Mouse (Mus musculus): Measurements from ENCODE around the gene Arf3. TPM values are rescaled to one million over a fixed set of nuclear protein-coding genes. Genes with fewer than 3 reads are reported as not detected.

The Arf3 gene
- total RNA-seq, 2 experiments from 2014 or later: 767 to 776 TPM

DNA sequence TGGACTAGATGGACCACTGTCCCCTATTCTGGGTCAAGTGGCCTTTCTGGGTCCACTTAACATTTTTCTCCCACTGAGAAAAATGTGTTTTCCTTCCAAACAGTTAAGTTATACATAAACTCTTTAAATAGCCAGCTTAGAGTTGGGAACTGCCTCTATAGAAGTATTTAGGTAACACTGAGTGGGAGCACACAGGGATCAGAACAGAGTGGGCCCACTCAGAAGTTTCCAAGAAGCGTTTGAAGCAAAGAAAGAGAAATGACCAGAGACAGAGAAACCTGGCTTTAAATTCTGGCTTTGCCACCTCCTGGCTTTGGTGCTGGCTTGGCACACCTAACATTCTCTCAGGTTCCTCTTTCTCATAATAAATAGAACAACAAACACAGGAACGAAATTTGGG is 73.3 kb downstream of the Arf3 start:
- peak in 1 of 2 experiments; percentile 68 for DNase-seq (ENCODE audit: low spot score in 2 of 2)

More for the DNA sequence above, 73.3 kb downstream of the Arf3 start:
- intact Hi-C loops (cut with DNase I): loop anchor here (2.0 kb wide), 1 partner anchor 13 kb away; the partner anchor contains the start of gene Rnd1

Other genes starting within 250 kb of the Arf3 start
- gene Kansl2, start 228.9 kb downstream of the Arf3 start, total RNA-seq (2021): 10 to 100 TPM; 58.1 to 62.6 TPM
- gene Ccnt1, start 192.3 kb downstream of the Arf3 start, total RNA-seq (2021): 10 to 100 TPM; 45.5 to 45.9 TPM
- not detected for gene 4930415O20Rik, start 192.2 kb downstream of the Arf3 start, total RNA-seq (2021)
- 10 to 100 TPM; 51.7 to 53.7 TPM for gene Adcy6, start 153.1 kb downstream of the Arf3 start, total RNA-seq (2021)
- gene Cacnb3, start 132.4 kb downstream of the Arf3 start, total RNA-seq (2021): 100 to 1,000 TPM; 277 to 286 TPM
- gene Ddx23, start 100.3 kb downstream of the Arf3 start, total RNA-seq (2021): 10 to 100 TPM; 69.4 to 75.8 TPM
- gene Rnd1, start 85.8 kb downstream of the Arf3 start, total RNA-seq (2021): 10 to 100 TPM; 31.8 to 36.8 TPM
- 10 to 100 TPM in 1 of 2 experiments, 1 to 10 TPM in 1; 9.8 to 11.4 TPM for gene Ccdc65, start 55.0 kb downstream of the Arf3 start, total RNA-seq (2021)
- gene Fkbp11, start 35.0 kb downstream of the Arf3 start, total RNA-seq (2021): 1 to 10 TPM; 1.4 to 2.3 TPM
- gene Wnt10b, start 14.9 kb upstream of the Arf3 start, total RNA-seq (2021): under 1 TPM; 0.37 to 0.62 TPM
- gene Wnt1, start 26.6 kb upstream of the Arf3 start, total RNA-seq (2021): not detected
- gene Ddn, start 46.3 kb upstream of the Arf3 start, total RNA-seq (2021): 100 to 1,000 TPM; 829 to 842 TPM
- 10 to 100 TPM; 44.1 to 55.6 TPM for gene Prkag1, start 68.3 kb upstream of the Arf3 start, total RNA-seq (2021)
- 10 to 100 TPM; 78.0 to 80.2 TPM for gene Kmt2d, start 108.0 kb upstream of the Arf3 start, total RNA-seq (2021)
- 10 to 100 TPM in 1 of 2 experiments, 1 to 10 TPM in 1; 8.2 to 11.6 TPM for gene Rhebl1, start 131.3 kb upstream of the Arf3 start, total RNA-seq (2021)
- gene Dhh, start 135.3 kb upstream of the Arf3 start, total RNA-seq (2021): under 1 TPM; 0.37 to 0.41 TPM
- 10 to 100 TPM; 13.8 to 18.4 TPM for gene Lmbr1l, start 155.0 kb upstream of the Arf3 start, total RNA-seq (2021)
- 100 to 1,000 TPM; 541 to 580 TPM for gene Tuba1b, start 171.4 kb upstream of the Arf3 start, total RNA-seq (2021)
- not detected for gene Gm49450, start 190.3 kb upstream of the Arf3 start, total RNA-seq (2021)
- gene Tuba1a, start 190.5 kb upstream of the Arf3 start, total RNA-seq (2021): 1,000 to 10,000 TPM; 1,095 to 1,137 TPM